In the genomic region with DNA sequence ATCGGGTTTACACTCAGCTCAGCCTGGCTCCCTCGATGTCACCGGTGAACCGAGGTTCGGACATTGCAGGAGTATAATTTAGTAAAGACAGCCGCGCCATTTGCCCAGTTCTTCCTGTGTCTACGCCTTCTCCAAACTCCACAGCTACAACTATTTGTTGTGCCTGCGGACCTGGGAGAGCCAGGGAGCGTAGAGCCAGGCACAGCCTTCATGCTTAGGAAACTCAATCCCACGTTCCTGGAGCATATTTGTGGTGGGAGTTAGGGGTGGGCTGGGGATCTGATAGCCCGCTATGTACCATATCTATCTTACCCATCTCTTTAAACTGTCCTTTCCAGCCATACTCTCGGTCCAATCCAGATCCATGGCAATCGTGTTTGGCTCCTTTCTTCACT, we compare ENCODE assay signal across 8 mouse cellular contexts. TPM values are rescaled to one million over a fixed set of nuclear protein-coding genes. Genes with fewer than 3 reads are reported as not detected.
DNase-seq lines count a peak whose midpoint lies in the region; ATAC-seq and TF ChIP-seq lines count a peak whose summit lies in the region.

No protein-coding gene starts in this region.

- H3K9me3 ChIP-seq in heart, embryonic 16.5 days (replicated peaks; ENCODE audit: control insufficient read depth, low read length): no peaks in the 10 kb centered on the region
- no peaks in the 10 kb centered on the region for H3K9me3 ChIP-seq in G1E (replicated peaks)
- H3K9me3 ChIP-seq in forebrain, postnatal 0 days (ENCODE audit: low read length): no peaks in the 10 kb centered on the region
- H3K9me3 ChIP-seq in midbrain, embryonic 10.5 days (replicated peaks): no peaks in the 10 kb centered on the region

- under 1% methylated on average over 14 of the region's 14 CpGs for WGBS in heart, embryonic 16.5 days
- WGBS in forebrain, postnatal 0 days: 3% methylated on average over 14 of the region's 14 CpGs
- WGBS in midbrain, embryonic 10.5 days: 7% methylated on average over 14 of the region's 14 CpGs

- peak overlapping the region; percentile 80 for H3K4me3 ChIP-seq in heart, embryonic 16.5 days (ENCODE audit: low read length)
- H3K4me3 ChIP-seq in G1E (ENCODE audit: low read depth, low read length): peak overlapping the region; percentile 94
- peak overlapping the region; percentile 65 for H3K4me3 ChIP-seq in forebrain, postnatal 0 days (ENCODE audit: low read depth, low read length)
- peak overlapping the region; percentile 70 for H3K4me3 ChIP-seq in midbrain, embryonic 10.5 days

- DNase-seq in heart, postnatal 4 days: no peak
- no peak for DNase-seq in G1E (ENCODE audit: low spot score)
- DNase-seq in forebrain, postnatal 0 days: no peak
- no peak for DNase-seq in midbrain, embryonic 10.5 days (ENCODE audit: low spot score)
- DNase-seq in left cerebral cortex, adult 8-10 months (ENCODE audit: low spot score in 2 of 2): no peak
- no peak for DNase-seq in spleen, postnatal 14 days (ENCODE audit: low spot score in 2 of 2)

- no peaks in the 10 kb centered on the region for H3K27me3 ChIP-seq in heart, embryonic 16.5 days (ENCODE audit: control insufficient read depth, insufficient read depth, low read length)
- H3K27me3 ChIP-seq in G1E (ENCODE audit: insufficient read depth, low read length): no peaks in the 10 kb centered on the region
- H3K27me3 ChIP-seq in forebrain, postnatal 0 days (ENCODE audit: insufficient read depth, low read length): no peaks in the 10 kb centered on the region
- no peaks in the 10 kb centered on the region for H3K27me3 ChIP-seq in midbrain, embryonic 10.5 days (ENCODE audit: low read depth, poor library complexity, severe bottlenecking)

- H3K4me1 ChIP-seq in heart, embryonic 16.5 days (ENCODE audit: control insufficient read depth, insufficient read depth, low read length): peaks cover 20% of the 10 kb centered on the region
- H3K4me1 ChIP-seq in G1E (ENCODE audit: insufficient read depth, low read depth, low read length): peaks cover 54% of the 10 kb centered on the region
- peaks cover 10% of the 10 kb centered on the region for H3K4me1 ChIP-seq in forebrain, postnatal 0 days (ENCODE audit: insufficient read depth)
- H3K4me1 ChIP-seq in midbrain, embryonic 10.5 days: peaks cover 26% of the 10 kb centered on the region

- H3K9ac ChIP-seq in heart, embryonic 16.5 days (ENCODE audit: low read length): peak overlapping the region; percentile 88
- peak overlapping the region; percentile 75 for H3K9ac ChIP-seq in forebrain, postnatal 0 days

- no peak for TF ChIP-seq CTCF in G1E (IDR thresholded peaks at IDR 0.05; ENCODE audit: low read depth, low read length)
- no peak for TF ChIP-seq CTCF in forebrain, postnatal 0 days (IDR thresholded peaks at IDR 0.05; ENCODE audit: low read depth)

- H3K4me2 ChIP-seq in heart, embryonic 16.5 days (ENCODE audit: low read depth, low read length): peak overlapping the region; percentile 86
- peak overlapping the region; percentile 77 for H3K4me2 ChIP-seq in forebrain, postnatal 0 days (ENCODE audit: low read depth)

- peak overlapping the region; percentile 83 for H3K27ac ChIP-seq in heart, embryonic 16.5 days (ENCODE audit: low read length)
- peak overlapping the region; percentile 85 for H3K27ac ChIP-seq in forebrain, postnatal 0 days (ENCODE audit: low read depth, low read length)
- H3K27ac ChIP-seq in midbrain, embryonic 10.5 days (replicated peaks): peak overlapping the region; percentile 89

- peaks cover 25% of the 10 kb centered on the region for H3K36me3 ChIP-seq in heart, embryonic 16.5 days (ENCODE audit: control insufficient read depth, insufficient read depth)
- peaks cover 37% of the 10 kb centered on the region for H3K36me3 ChIP-seq in G1E (replicated peaks)
- H3K36me3 ChIP-seq in forebrain, postnatal 0 days (ENCODE audit: insufficient read depth): peaks cover 21% of the 10 kb centered on the region
- peaks cover 43% of the 10 kb centered on the region for H3K36me3 ChIP-seq in midbrain, embryonic 10.5 days

- ATAC-seq in heart, embryonic 16.5 days (replicated peaks; ENCODE audit: extremely low read depth, insufficient read depth, low FRiP score): 0 out of 2 replicates have a peak, but pooled peaks have one; percentile 1
- ATAC-seq in G1E (ENCODE audit: extremely low read depth, insufficient number of reproducible peaks, low FRiP score, poor library complexity, severe bottlenecking): no peak
- ATAC-seq in forebrain, postnatal 0 days: no peak
- no peak for ATAC-seq in inflammation-experienced regulatory T-cells, adult 6 months

RNA-seq across cellular contexts. Expression of a gene that starts 0.5 kb away (rescaled TPM):
- polyA plus RNA-seq in heart, embryonic 16.5 days (2015; fragmentation: Nextera tagmentation; extraction: Ambion mirVana): 98.4 and 109 TPM in 2 replicates
- 10 to 100 TPM; 56.3 to 58.9 TPM for total RNA-seq in heart, postnatal 4 days (2021)
- 139 and 142 TPM in 2 replicates for total RNA-seq in G1E (2014; fragmentation: Nextera tagmentation)
- 112 and 118 TPM in 2 replicates for total RNA-seq in G1E (2017)
- 35.4 and 46.3 TPM in 2 replicates for polyA plus RNA-seq in G1E (2012)
- total RNA-seq in forebrain, postnatal 0 days (2014; rRNA removed): 106 and 119 TPM in 2 replicates
- polyA plus RNA-seq in forebrain, postnatal 0 days (2015; fragmentation: Nextera tagmentation; extraction: Ambion mirVana): 124 and 140 TPM in 2 replicates
- polyA plus RNA-seq in midbrain, embryonic 10.5 days (2016; fragmentation: Nextera tagmentation; extraction: Ambion mirVana): 83.4 and 84.5 TPM in 2 replicates
- total RNA-seq in left cerebral cortex, adult 8-10 months (2022): 10 to 100 TPM; 79.7 to 81.6 (median 80.9) TPM
- polyA plus RNA-seq in inflammation-experienced regulatory T-cells, adult 6 months (2017; shearing (Covaris generic)): 100 to 1,000 TPM; 104 to 117 (median 111) TPM

RNA-seq across cellular contexts. Expression of a gene that starts 0.6 kb away (rescaled TPM):
- 70.5 and 78.4 TPM in 2 replicates for polyA plus RNA-seq in heart, embryonic 16.5 days (2015; fragmentation: Nextera tagmentation; extraction: Ambion mirVana)
- total RNA-seq in heart, postnatal 4 days (2021): 10 to 100 TPM; 69.6 to 71.6 TPM
- total RNA-seq in G1E (2014; fragmentation: Nextera tagmentation): 11.7 and 12.9 TPM in 2 replicates
- total RNA-seq in G1E (2017): 3.7 and 3.8 TPM in 2 replicates
- 5.1 and 6.0 TPM in 2 replicates for polyA plus RNA-seq in G1E (2012)
- total RNA-seq in forebrain, postnatal 0 days (2014; rRNA removed): 38.9 and 42.7 TPM in 2 replicates
- polyA plus RNA-seq in forebrain, postnatal 0 days (2015; fragmentation: Nextera tagmentation; extraction: Ambion mirVana): 54.6 and 66.3 TPM in 2 replicates
- 85.1 and 89.6 TPM in 2 replicates for polyA plus RNA-seq in midbrain, embryonic 10.5 days (2016; fragmentation: Nextera tagmentation; extraction: Ambion mirVana)
- 10 to 100 TPM; 32.8 to 36.6 (median 34.2) TPM for total RNA-seq in left cerebral cortex, adult 8-10 months (2022)
- polyA plus RNA-seq in inflammation-experienced regulatory T-cells, adult 6 months (2017; shearing (Covaris generic)): 10 to 100 TPM; 14.6 to 20.3 (median 16.9) TPM

RNA-seq across cellular contexts. Expression of a gene that starts 13.9 kb away (rescaled TPM):
- polyA plus RNA-seq in heart, embryonic 16.5 days (2015; fragmentation: Nextera tagmentation; extraction: Ambion mirVana): 46.8 and 48.1 TPM in 2 replicates
- 10 to 100 TPM; 31.4 to 32.3 TPM for total RNA-seq in heart, postnatal 4 days (2021)
- total RNA-seq in G1E (2014; fragmentation: Nextera tagmentation) (54.8 and 65.1 TPM in 2 replicates), G1E (2017) (67.8 and 70.1 TPM in 2 replicates)
- polyA plus RNA-seq in G1E (2012): 30.4 and 30.8 TPM in 2 replicates
- total RNA-seq in forebrain, postnatal 0 days (2014; rRNA removed): 32.7 and 33.9 TPM in 2 replicates
- 37.1 and 42.1 TPM in 2 replicates for polyA plus RNA-seq in forebrain, postnatal 0 days (2015; fragmentation: Nextera tagmentation; extraction: Ambion mirVana)
- 91.6 and 110 TPM in 2 replicates for polyA plus RNA-seq in midbrain, embryonic 10.5 days (2016; fragmentation: Nextera tagmentation; extraction: Ambion mirVana)
- total RNA-seq in left cerebral cortex, adult 8-10 months (2022): 10 to 100 TPM; 23.7 to 29.6 (median 26.6) TPM
- 10 to 100 TPM; 15.0 to 38.9 (median 18.8) TPM for polyA plus RNA-seq in inflammation-experienced regulatory T-cells, adult 6 months (2017; shearing (Covaris generic))

RNA-seq across cellular contexts. Expression of a gene that starts 24.7 kb away (rescaled TPM):
- 186 and 187 TPM in 2 replicates for polyA plus RNA-seq in heart, embryonic 16.5 days (2015; fragmentation: Nextera tagmentation; extraction: Ambion mirVana)
- total RNA-seq in heart, postnatal 4 days (2021): 100 to 1,000 TPM; 148 to 152 TPM
- total RNA-seq in G1E (2014; fragmentation: Nextera tagmentation) (72.5 and 92.3 TPM in 2 replicates), G1E (2017) (62.0 and 72.9 TPM in 2 replicates)
- 66.1 and 73.0 TPM in 2 replicates for polyA plus RNA-seq in G1E (2012)
- total RNA-seq in forebrain, postnatal 0 days (2014; rRNA removed): 139 and 157 TPM in 2 replicates
- 165 and 175 TPM in 2 replicates for polyA plus RNA-seq in forebrain, postnatal 0 days (2015; fragmentation: Nextera tagmentation; extraction: Ambion mirVana)
- 148 and 157 TPM in 2 replicates for polyA plus RNA-seq in midbrain, embryonic 10.5 days (2016; fragmentation: Nextera tagmentation; extraction: Ambion mirVana)
- total RNA-seq in left cerebral cortex, adult 8-10 months (2022): 100 to 1,000 TPM; 116 to 125 (median 118) TPM
- 10 to 100 TPM; 12.4 to 16.8 (median 13.2) TPM for polyA plus RNA-seq in inflammation-experienced regulatory T-cells, adult 6 months (2017; shearing (Covaris generic))

RNA-seq across cellular contexts. Expression of a gene that starts 24.7 kb away (rescaled TPM):
- 40.3 and 43.9 TPM in 2 replicates for polyA plus RNA-seq in heart, embryonic 16.5 days (2015; fragmentation: Nextera tagmentation; extraction: Ambion mirVana)
- 10 to 100 TPM; 18.3 to 19.6 TPM for total RNA-seq in heart, postnatal 4 days (2021)
- total RNA-seq in G1E (2014; fragmentation: Nextera tagmentation) (19.7 and 25.8 TPM in 2 replicates), G1E (2017) (51.6 and 60.5 TPM in 2 replicates)
- 15.8 and 17.4 TPM in 2 replicates for polyA plus RNA-seq in G1E (2012)
- 64.8 and 73.2 TPM in 2 replicates for total RNA-seq in forebrain, postnatal 0 days (2014; rRNA removed)
- polyA plus RNA-seq in forebrain, postnatal 0 days (2015; fragmentation: Nextera tagmentation; extraction: Ambion mirVana): 84.2 and 86.0 TPM in 2 replicates
- 81.8 and 88.8 TPM in 2 replicates for polyA plus RNA-seq in midbrain, embryonic 10.5 days (2016; fragmentation: Nextera tagmentation; extraction: Ambion mirVana)
- 10 to 100 TPM; 39.4 to 42.9 (median 41.8) TPM for total RNA-seq in left cerebral cortex, adult 8-10 months (2022)
- polyA plus RNA-seq in inflammation-experienced regulatory T-cells, adult 6 months (2017; shearing (Covaris generic)): 10 to 100 TPM; 42.2 to 59.5 (median 54.9) TPM
